ENCODE assay signal across 8 mouse cellular contexts in genomic region chr5:23413575-23414470, GRCm38 (mm10). TPM values are rescaled to one million over a fixed set of nuclear protein-coding genes. Genes with fewer than 3 reads are reported as not detected.
A peak's percentile ranks its signal among the peaks of the same experiment; 100 is the strongest.
DNase-seq lines count a peak whose midpoint lies in the region; ATAC-seq lines count a peak whose summit lies in the region.

No protein-coding gene starts in this region.

- H3K4me2 ChIP-seq in heart, embryonic 11.5 days, result no peak overlapping the region
- H3K4me2 ChIP-seq in embryonic facial prominence, embryonic 11.5 days (ENCODE audit: low read depth, low read length), result no peak overlapping the region
- no peak overlapping the region for H3K4me2 ChIP-seq in heart, embryonic 12.5 days

- no peak overlapping the region for H3K27ac ChIP-seq in heart, embryonic 11.5 days (ENCODE audit: low read depth, low read length)
- H3K27ac ChIP-seq in embryonic facial prominence, embryonic 11.5 days (replicated peaks; ENCODE audit: low read depth, low read length), result no peak overlapping the region
- peak overlapping the region; percentile 50 for H3K27ac ChIP-seq in heart, embryonic 12.5 days (ENCODE audit: poor library complexity, severe bottlenecking)

- H3K27me3 ChIP-seq in heart, embryonic 11.5 days (ENCODE audit: control insufficient read depth, insufficient read depth, low read length), result no peaks in the 10 kb centered on the region
- H3K27me3 ChIP-seq in embryonic facial prominence, embryonic 11.5 days (ENCODE audit: control insufficient read depth, insufficient read depth, low read length), result no peaks in the 10 kb centered on the region
- no peaks in the 10 kb centered on the region for H3K27me3 ChIP-seq in heart, embryonic 12.5 days (replicated peaks)

- no peak for ATAC-seq in heart, embryonic 11.5 days (replicated peaks; ENCODE audit: insufficient number of reproducible peaks, low FRiP score, low TSS enrichment)
- no peak for ATAC-seq in embryonic facial prominence, embryonic 11.5 days (replicated peaks; ENCODE audit: insufficient number of reproducible peaks, low FRiP score, low TSS enrichment, low read depth)
- ATAC-seq in heart, embryonic 12.5 days (ENCODE audit: insufficient number of reproducible peaks, low FRiP score), result no peak

- peak; percentile 98 for DNase-seq in heart, adult 11 months
- peak; percentile 47 for DNase-seq in embryonic facial prominence, embryonic 11.5 days (ENCODE audit: low spot score)
- DNase-seq in kidney, postnatal 10 days, result peak; percentile 63
- DNase-seq in neural tube, embryonic 10.5 days (ENCODE audit: extremely low spot score, low spot score), result peak; percentile 53
- DNase-seq in ovary, postnatal 10 days (ENCODE audit: low spot score), result no peak
- DNase-seq in testis, postnatal 10 days (ENCODE audit: low spot score), result no peak

- no peak overlapping the region for H3K4me3 ChIP-seq in heart, embryonic 11.5 days (ENCODE audit: low read depth, low read length)
- H3K4me3 ChIP-seq in embryonic facial prominence, embryonic 11.5 days (ENCODE audit: low read depth, low read length), result no peak overlapping the region
- H3K4me3 ChIP-seq in heart, embryonic 12.5 days, result no peak overlapping the region

- peaks cover 63% of the 10 kb centered on the region for H3K4me1 ChIP-seq in heart, embryonic 11.5 days (ENCODE audit: control insufficient read depth, insufficient read depth, low read length)
- H3K4me1 ChIP-seq in embryonic facial prominence, embryonic 11.5 days (ENCODE audit: control insufficient read depth, insufficient read depth, low read length), result no peaks in the 10 kb centered on the region; the same call in 1 of the 2 replicates
- H3K4me1 ChIP-seq in heart, embryonic 12.5 days (replicated peaks), result peaks cover 91% of the 10 kb centered on the region

- no peaks in the 10 kb centered on the region for H3K9me3 ChIP-seq in heart, embryonic 11.5 days (replicated peaks; ENCODE audit: control insufficient read depth, low read length)
- no peaks in the 10 kb centered on the region for H3K9me3 ChIP-seq in embryonic facial prominence, embryonic 11.5 days (replicated peaks; ENCODE audit: control insufficient read depth, low read length)
- no peaks in the 10 kb centered on the region for H3K9me3 ChIP-seq in heart, embryonic 12.5 days (replicated peaks)

- no peak overlapping the region for H3K9ac ChIP-seq in heart, embryonic 11.5 days (ENCODE audit: low read depth, low read length)
- no peak overlapping the region for H3K9ac ChIP-seq in embryonic facial prominence, embryonic 11.5 days (replicated peaks; ENCODE audit: low read length)
- H3K9ac ChIP-seq in heart, embryonic 12.5 days, result peak overlapping the region; percentile 38; the same call in 1 of the 2 replicates

- H3K36me3 ChIP-seq in heart, embryonic 11.5 days (ENCODE audit: control insufficient read depth, insufficient read depth, low read length), result peaks cover 2% of the 10 kb centered on the region; the same call in 1 of the 2 replicates
- H3K36me3 ChIP-seq in embryonic facial prominence, embryonic 11.5 days (replicated peaks; ENCODE audit: control insufficient read depth, insufficient read depth, low read depth, low read length), result no peaks in the 10 kb centered on the region; the same call in 1 of the 2 replicates
- peaks cover 25% of the 10 kb centered on the region for H3K36me3 ChIP-seq in heart, embryonic 12.5 days

- WGBS in heart, embryonic 11.5 days (ENCODE audit: insufficient replicate concordance), result 66% methylated on average over 12 of the region's 12 CpGs
- WGBS in embryonic facial prominence, embryonic 11.5 days, result 41% methylated on average over 12 of the region's 12 CpGs
- WGBS in heart, embryonic 12.5 days, result 55% methylated on average over 12 of the region's 12 CpGs

RNA-seq across cellular contexts. Expression of gene Kmt2e, which starts 20.4 kb away (rescaled TPM):
- 61.5 and 65.2 TPM in 2 replicates for polyA plus RNA-seq in heart, embryonic 11.5 days (2014; fragmentation: Nextera tagmentation; extraction: Ambion mirVana)
- polyA plus RNA-seq in embryonic facial prominence, embryonic 11.5 days (2014; fragmentation: Nextera tagmentation; extraction: Ambion mirVana), result 92.1 and 92.6 TPM in 2 replicates
- 69.2 and 73.6 TPM in 2 replicates for polyA plus RNA-seq in heart, embryonic 12.5 days (2016; fragmentation: Nextera tagmentation; extraction: Ambion mirVana)

Comparison
In these comparisons a context has a peak if more than half of its experiments do, and no peak if none do; other contexts are left out.
1. DNase-seq: peak in heart, adult 11 months (single experiment), embryonic facial prominence, embryonic 11.5 days (single experiment), kidney, postnatal 10 days (single experiment) and neural tube, embryonic 10.5 days (single experiment); none in ovary, postnatal 10 days (single experiment) and testis, postnatal 10 days (single experiment).